Mouse (Mus musculus): ENCODE measurements around the gene Ano9. TPM values are rescaled to one million over a fixed set of nuclear protein-coding genes. Genes with fewer than 3 reads are reported as not detected.
A peak's percentile ranks its signal among the peaks of the same experiment; 100 is the strongest.

Ano9 gene
- polyA plus RNA-seq, 1 experiment from 2014 or later = 0.69 TPM

DNA sequence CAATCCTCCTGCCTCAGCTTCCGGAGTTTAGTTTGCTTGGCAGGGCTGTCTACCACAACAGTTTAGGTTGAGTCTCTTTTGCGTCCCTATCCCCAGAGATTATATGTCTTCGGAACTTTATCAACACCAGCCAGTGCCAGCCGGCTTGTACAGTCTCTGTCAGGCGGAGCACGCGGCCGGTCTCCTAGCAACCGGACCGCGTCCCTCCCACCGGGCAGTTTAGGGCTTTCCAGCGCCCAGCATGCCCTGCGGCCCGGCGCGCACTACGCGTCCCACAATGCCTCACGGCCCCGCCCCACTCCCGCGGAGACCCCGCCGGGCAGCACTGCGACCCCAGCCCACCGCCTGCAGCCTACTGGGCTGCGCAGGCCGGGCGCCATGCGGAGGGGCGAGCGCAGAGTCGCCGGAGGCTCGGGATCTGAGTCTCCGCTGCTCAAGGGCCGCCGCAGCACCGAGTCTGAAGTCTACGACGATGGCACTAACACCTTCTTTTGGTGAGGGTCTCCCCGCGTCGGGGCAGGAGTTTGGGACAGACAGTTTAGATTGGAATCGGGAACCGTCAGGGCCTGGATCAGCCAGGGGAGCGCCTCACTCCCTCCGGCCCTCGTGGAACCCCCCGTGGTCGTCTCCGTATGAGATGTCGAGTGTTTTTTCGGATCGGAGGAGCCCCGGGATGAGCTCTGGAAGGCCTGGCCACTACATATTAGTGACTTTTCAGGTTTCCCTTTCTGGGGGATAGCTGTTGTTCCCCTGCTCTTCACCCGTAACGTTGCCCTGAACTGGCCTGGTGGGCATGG lies 13.6 kb upstream of the Ano9 start:
- Histone ChIP-seq H3K36me3 (replicated peaks) (peaks cover 20% of the 10 kb centered on the region), H3K4me3 (peak overlapping the region; percentile 87), H3K27me3 (ENCODE audit: poor library complexity, severe bottlenecking) (no peaks in the 10 kb centered on the region), H3K9me3 (no peaks in the 10 kb centered on the region), H3K4me1 (peaks cover 24% of the 10 kb centered on the region), H3K27ac (peak overlapping the region; percentile 93)
- peak; percentile 94 for DNase-seq (ENCODE audit: extremely low spot score, low spot score)
- under 1% methylated on average over 59 of the region's 59 CpGs for WGBS

DNA sequence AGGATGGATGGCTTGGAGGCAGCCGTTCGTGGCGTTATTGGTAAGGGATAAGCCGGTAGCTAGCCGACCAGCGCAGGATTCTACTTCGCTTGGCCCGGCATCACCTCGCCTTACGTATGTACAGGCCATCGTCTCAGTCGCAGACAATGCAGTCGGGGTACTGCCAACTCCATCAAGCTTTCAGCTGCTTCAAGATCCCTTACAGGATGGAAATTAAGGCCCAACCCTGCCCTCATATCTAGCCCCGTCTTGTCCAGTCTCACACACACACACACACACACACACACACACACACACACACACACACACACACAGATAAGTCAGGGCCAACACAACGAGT lies 5.9 kb upstream of the Ano9 start:
- peaks cover 1% of the 10 kb centered on the region; the same call in 1 of the 2 replicates for H3K27me3 ChIP-seq (ENCODE audit: poor library complexity, severe bottlenecking)
- H3K9me3 ChIP-seq = no peaks in the 10 kb centered on the region
- H3K4me3 ChIP-seq = peak overlapping the region; percentile 59
- WGBS = 3% methylated on average over 15 of the region's 15 CpGs
- DNase-seq (ENCODE audit: extremely low spot score, low spot score) = no peak
- peak overlapping the region; percentile 86 for H3K27ac ChIP-seq
- peaks cover 12% of the 10 kb centered on the region for H3K4me1 ChIP-seq
- H3K36me3 ChIP-seq (replicated peaks) = no peaks in the 10 kb centered on the region

DNA sequence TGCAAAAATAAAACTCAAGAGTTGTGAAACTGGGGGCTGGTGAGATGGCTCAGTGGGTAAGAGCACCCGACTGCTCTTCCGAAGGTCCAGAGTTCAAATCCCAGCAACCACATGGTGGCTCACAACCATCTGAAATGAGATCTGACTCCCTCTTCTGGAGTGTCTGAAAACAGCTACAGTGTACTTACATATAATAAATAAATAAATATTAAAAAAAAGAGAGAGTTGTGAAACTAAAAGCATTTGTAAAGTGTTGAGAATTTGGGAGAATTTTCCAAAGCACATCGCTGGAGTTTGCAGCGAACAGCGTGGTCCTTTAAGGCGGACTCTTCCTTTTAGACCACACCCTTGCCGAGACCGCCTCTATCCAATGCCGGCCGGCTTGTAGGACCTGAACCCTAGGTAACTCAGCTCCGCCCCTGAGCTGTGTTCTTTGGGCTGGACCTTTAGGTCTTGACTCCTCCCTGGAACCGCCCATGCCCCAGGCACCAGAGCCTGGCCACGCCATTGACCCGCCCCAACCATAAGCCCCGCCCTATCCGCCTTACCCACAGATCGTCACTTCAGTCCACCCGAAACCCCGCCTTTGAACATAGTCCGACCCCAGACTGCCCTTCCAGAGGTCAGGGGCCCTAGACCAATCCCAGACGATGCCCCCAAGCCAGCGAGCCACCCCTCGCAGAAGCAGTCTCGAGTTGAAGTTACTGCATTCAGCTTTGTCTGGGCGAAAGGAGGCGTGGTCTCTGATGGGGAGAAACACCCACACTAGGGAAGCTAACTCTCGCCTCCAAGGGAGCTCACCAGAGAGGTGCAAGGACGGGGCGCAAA lies 5.3 kb upstream of the Ano9 start:
- peak overlapping the region; percentile 86 for H3K27ac ChIP-seq
- peak; percentile 98 for DNase-seq (ENCODE audit: extremely low spot score, low spot score)
- peaks cover 12% of the 10 kb centered on the region for H3K4me1 ChIP-seq
- peaks cover 7% of the 10 kb centered on the region for H3K27me3 ChIP-seq (ENCODE audit: poor library complexity, severe bottlenecking)
- peak overlapping the region; percentile 59 for H3K4me3 ChIP-seq
- whole genome bisulfite sequencing = 3% methylated on average over 29 of the region's 29 CpGs
- no peaks in the 10 kb centered on the region for H3K9me3 ChIP-seq
- H3K36me3 ChIP-seq (replicated peaks) = no peaks in the 10 kb centered on the region

DNA sequence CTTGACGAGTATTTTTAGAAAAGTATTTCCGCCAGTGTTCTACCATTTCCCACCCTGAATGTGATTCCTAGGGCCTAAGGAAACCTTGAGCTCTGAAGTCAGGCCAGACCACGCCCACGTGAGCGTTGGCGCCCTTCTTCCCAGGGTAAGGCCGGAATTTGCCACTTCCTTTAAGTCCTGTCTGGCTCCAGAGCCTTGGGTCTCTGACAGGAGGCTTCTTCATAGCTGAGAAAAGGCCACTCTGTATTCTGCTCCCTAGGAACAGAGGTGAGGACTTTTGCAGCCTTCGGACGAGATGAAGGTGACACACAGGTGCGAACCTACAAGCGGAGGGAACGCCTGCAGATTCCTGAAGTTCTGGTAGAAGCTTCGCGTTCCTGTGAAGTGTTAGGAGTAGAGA lies 4.6 kb upstream of the Ano9 start, which contains the start of gene Ptdss2:
Gene Ptdss2, plus strand, starts transcription at position 138 of the 400 bp plus-strand sequence.
- peaks cover 14% of the 10 kb centered on the region for H3K27me3 ChIP-seq (ENCODE audit: poor library complexity, severe bottlenecking)

DNA sequence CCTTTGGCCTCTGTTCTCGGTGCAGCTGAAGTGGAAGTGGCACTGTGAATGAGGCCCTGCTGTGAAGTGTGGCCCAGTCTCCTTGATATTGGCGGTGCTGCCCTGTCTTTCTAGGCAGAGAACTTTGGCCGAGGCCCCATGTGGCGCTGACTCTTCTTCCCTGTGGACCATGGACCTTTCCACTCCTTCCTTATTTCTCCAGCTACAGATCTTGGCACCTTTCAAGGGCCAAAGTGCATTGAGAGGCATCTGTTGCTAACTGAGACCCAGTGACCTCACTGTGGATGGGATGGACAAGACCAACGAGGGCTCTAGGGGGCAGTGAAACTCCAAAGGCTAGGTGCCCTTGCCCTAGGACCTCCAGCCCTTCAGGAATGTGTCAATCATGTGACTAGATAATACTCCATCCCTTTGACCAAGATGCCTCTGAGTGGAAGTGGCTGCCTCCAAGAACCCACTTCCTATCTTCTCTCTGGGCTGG lies 3.5 kb upstream of the Ano9 start:
- WGBS = 82% methylated on average over 5 of the region's 5 CpGs
- H3K4me3 ChIP-seq = no peak overlapping the region

More for the DNA sequence above, 4.6 kb upstream of the Ano9 start, which contains the start of gene Ptdss2:
- Histone ChIP-seq H3K36me3 (replicated peaks) (no peaks in the 10 kb centered on the region), H3K4me1 (peaks cover 17% of the 10 kb centered on the region), H3K4me3 (peak within 1 kb of the TSS; percentile 59), H3K9me3 (no peaks in the 10 kb centered on the region), H3K27ac (peak within 1 kb of the TSS; percentile 86)
- DNase-seq (ENCODE audit: extremely low spot score, low spot score) = no peak
- WGBS = 51% methylated on average over 14 of the region's 14 CpGs

DNA sequence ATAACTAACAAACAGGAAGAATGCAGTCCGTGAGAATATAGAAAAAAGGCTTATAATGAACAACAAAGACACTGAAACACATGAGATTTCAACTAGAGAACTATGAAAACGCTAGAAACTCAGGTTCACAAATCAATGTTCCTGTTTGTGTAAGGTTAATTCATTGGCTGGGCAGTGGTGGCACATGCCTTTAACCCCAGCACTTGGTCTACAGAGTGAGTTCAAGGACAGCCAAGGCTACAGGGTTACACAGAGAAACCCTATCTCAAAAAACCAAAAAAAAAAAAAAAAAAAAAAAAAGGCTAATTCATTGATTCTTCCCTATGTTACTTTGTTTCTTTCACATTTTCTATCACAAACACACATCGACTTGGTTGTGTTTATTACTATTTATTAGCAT lies 3.0 kb upstream of the Ano9 start:
- DNase-seq (ENCODE audit: extremely low spot score, low spot score) = no peak
- Histone ChIP-seq H3K9me3 (no peaks in the 10 kb centered on the region), H3K27me3 (ENCODE audit: poor library complexity, severe bottlenecking) (peaks cover 27% of the 10 kb centered on the region), H3K4me3 (no peak overlapping the region), H3K36me3 (replicated peaks) (no peaks in the 10 kb centered on the region), H3K4me1 (peaks cover 17% of the 10 kb centered on the region), H3K27ac (no peak overlapping the region)
- WGBS = 86% methylated on average over 3 of the region's 3 CpGs

More for the DNA sequence above, 3.5 kb upstream of the Ano9 start:
- Histone ChIP-seq H3K36me3 (replicated peaks) (no peaks in the 10 kb centered on the region), H3K27ac (no peak overlapping the region), H3K9me3 (no peaks in the 10 kb centered on the region), H3K4me1 (peaks cover 17% of the 10 kb centered on the region), H3K27me3 (ENCODE audit: poor library complexity, severe bottlenecking) (peaks cover 25% of the 10 kb centered on the region)
- no peak for DNase-seq (ENCODE audit: extremely low spot score, low spot score)

DNA sequence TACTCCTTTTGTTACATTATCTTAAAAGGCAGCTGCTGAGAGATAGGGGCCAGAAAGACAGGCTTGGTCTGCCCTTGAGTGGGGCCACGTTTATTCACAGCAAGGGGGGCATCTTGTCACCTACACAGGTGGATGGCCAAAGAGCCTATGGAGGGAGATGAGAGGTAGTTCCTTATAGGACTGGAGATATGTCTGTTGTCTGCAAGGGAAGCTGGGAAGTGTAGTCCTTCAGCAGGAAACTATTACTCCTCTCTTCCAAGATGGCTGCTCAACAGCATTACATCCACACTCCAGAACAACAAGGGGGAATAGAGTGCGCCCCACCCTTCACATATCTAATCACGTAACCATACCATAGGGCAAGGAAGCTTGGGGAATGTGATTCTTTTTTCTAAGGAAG lies 1.9 kb upstream of the Ano9 start:
- WGBS = 75% methylated on average over 3 of the region's 3 CpGs
- no peaks in the 10 kb centered on the region for H3K9me3 ChIP-seq

DNA sequence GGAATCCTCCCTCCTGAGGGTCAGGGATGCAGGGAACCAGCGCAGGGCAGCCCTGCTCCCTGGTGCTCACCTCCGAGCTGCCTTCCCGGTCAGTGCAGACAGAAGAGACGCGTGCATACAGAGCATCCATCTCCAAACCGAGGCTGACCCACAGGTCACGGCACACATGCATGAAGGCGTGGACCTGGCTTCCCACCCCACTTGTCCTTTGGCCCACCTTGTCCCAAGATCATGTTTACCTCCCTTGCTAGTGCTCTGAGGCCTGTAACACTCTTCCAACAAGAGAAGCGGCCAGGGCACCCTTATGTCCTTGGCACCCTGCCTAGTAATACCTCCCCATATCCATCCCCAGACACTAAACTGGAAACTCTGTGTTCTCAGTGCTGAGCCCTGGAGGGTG lies 1.7 kb downstream of the Ano9 start:
- Histone ChIP-seq H3K9me3 (no peaks in the 10 kb centered on the region), H3K4me3 (no peak overlapping the region), H3K4me1 (peaks cover 5% of the 10 kb centered on the region), H3K36me3 (replicated peaks) (no peaks in the 10 kb centered on the region), H3K27me3 (ENCODE audit: poor library complexity, severe bottlenecking) (peaks cover 27% of the 10 kb centered on the region), H3K27ac (no peak overlapping the region)
- 93% methylated on average over 9 of the region's 9 CpGs for WGBS
- DNase-seq (ENCODE audit: extremely low spot score, low spot score) = no peak

More for the DNA sequence above, 1.9 kb upstream of the Ano9 start:
- H3K36me3 ChIP-seq (replicated peaks) = no peaks in the 10 kb centered on the region
- H3K27me3 ChIP-seq (ENCODE audit: poor library complexity, severe bottlenecking) = peaks cover 27% of the 10 kb centered on the region
- peaks cover 17% of the 10 kb centered on the region for H3K4me1 ChIP-seq
- no peak overlapping the region for H3K27ac ChIP-seq
- H3K4me3 ChIP-seq = no peak overlapping the region
- DNase-seq (ENCODE audit: extremely low spot score, low spot score) = no peak

DNA sequence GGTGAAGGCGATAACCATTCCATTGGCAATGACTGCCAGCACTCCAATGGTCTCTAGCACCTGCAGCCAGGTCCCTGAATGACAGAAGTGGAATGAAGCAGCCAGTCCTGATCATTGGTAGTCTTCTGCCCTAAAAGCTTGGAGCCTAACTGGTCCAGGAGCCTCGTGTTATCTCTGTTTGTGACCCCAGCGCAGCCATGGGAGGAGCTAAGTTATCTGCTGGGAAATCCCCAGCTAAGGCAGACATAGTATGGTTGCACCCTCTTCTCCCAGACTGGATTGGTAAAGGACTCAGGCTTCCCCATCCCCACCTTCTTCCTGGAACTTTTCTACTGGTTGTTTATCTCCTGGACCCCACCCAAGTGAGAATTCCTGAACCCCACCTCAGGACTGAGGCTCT lies 14.4 kb downstream of the Ano9 start:
- no peaks in the 10 kb centered on the region for H3K9me3 ChIP-seq
- no peak for DNase-seq (ENCODE audit: extremely low spot score, low spot score)
- H3K27ac ChIP-seq = no peak overlapping the region
- peaks cover 13% of the 10 kb centered on the region for H3K4me1 ChIP-seq
- H3K27me3 ChIP-seq (ENCODE audit: poor library complexity, severe bottlenecking) = peaks cover 46% of the 10 kb centered on the region
- 76% methylated on average over 3 of the region's 3 CpGs for WGBS
- no peaks in the 10 kb centered on the region for H3K36me3 ChIP-seq (replicated peaks)
- no peak overlapping the region for H3K4me3 ChIP-seq

DNA sequence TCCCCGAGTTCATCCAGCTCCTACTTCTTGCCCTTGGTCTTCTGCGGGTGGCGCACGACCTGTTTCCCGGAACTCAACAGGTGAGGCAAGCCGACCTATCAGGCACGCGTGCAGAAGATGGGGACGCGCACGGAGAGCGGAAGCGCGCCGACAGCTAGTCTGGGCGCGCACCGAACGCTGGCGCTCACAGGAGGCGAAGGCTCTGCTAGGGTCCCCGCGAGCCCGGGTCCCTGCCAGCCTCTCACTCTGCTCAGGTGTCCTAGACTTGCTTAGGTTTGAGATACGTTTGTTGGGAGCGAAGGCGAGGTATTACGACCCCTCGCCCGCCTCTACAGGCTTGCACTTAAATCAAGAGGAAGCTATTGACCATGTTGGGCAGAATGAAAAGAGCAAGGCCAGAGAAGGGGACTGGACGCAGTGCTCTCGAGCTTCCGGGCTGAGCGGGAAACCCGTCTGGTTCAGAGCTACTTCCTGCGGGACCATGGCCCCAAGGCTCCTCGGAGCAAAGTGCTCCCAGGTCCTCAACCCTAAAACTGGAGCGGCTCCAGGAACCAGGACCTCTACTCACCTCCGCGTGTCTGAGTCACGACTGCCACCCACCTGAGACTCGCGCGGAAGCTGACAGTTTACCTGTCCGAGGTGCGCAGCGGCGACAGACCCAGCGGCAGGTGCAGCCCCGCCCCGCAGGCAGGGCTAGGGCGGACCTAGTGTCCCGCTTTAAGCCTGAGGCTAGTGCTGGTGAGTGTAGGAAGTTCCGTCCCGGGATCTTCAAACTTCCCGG lies 17.5 kb downstream of the Ano9 start, which contains the start of gene Sigirr:
Gene Sigirr, minus strand, starts transcription at position 662 of the 781 bp plus-strand sequence.
- DNase-seq (ENCODE audit: extremely low spot score, low spot score) = peak; percentile 35
- peak within 1 kb of the TSS; percentile 49; the same call in 1 of the 2 replicates for H3K27ac ChIP-seq
- H3K4me3 ChIP-seq = peak within 1 kb of the TSS; percentile 55
- peaks cover 65% of the 10 kb centered on the region for H3K27me3 ChIP-seq (ENCODE audit: poor library complexity, severe bottlenecking)
- WGBS = 1% methylated on average over 56 of the region's 56 CpGs
- no peaks in the 10 kb centered on the region for H3K36me3 ChIP-seq (replicated peaks)
- H3K9me3 ChIP-seq = no peaks in the 10 kb centered on the region
- peaks cover 21% of the 10 kb centered on the region for H3K4me1 ChIP-seq

DNA sequence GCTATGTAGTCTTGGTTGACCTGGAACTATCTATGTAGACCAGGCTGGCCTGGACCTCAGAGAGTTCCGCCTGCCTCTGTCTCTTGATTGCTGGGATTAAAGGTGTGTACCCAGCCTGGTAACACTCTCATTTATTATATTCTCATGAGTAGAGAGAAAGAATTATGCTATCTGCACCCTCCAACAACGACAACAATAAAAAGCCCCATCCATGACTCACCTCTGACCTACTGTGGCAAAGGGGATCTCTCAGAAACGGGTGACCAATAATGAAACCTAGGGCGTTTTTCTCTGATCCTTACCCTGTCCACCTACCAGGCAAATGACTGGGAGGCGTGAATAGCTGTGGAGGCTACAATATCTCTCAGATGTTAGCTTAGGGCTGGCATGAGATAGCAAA lies 20.4 kb downstream of the Ano9 start:
- H3K27ac ChIP-seq = no peak overlapping the region
- peaks cover 39% of the 10 kb centered on the region for H3K4me1 ChIP-seq
- no peaks in the 10 kb centered on the region for H3K9me3 ChIP-seq
- no peak overlapping the region for H3K4me3 ChIP-seq
- 84% methylated on average over 5 of the region's 5 CpGs for WGBS
- peaks cover 85% of the 10 kb centered on the region for H3K27me3 ChIP-seq (ENCODE audit: poor library complexity, severe bottlenecking)
- DNase-seq (ENCODE audit: extremely low spot score, low spot score) = no peak
- no peaks in the 10 kb centered on the region for H3K36me3 ChIP-seq (replicated peaks)

DNA sequence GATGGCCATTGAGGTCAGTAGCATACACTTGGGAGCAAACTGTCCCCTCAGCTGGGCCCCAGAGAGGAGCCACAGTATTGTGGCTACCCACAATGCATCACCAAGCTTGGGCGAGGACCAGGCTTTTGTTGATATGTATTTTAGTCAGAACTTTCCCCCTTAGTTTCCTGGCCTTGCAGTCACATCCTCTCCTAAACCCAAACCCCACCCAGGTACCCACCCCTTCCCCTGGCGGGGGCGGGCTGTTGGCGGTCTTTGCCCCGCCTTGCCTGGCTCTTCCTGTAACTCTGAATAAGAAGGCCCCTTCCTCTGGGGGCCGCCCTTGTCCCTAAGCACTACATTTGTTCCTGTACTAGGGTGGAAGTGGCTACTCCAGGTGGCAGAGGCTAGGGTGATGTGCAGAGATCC lies 21.0 kb downstream of the Ano9 start:
- H3K4me3 ChIP-seq = no peak overlapping the region; the same call in 1 of the 2 replicates
- H3K27me3 ChIP-seq (ENCODE audit: poor library complexity, severe bottlenecking) = peaks cover 85% of the 10 kb centered on the region
- WGBS = 43% methylated on average over 6 of the region's 6 CpGs
- no peak for DNase-seq (ENCODE audit: extremely low spot score, low spot score)
- no peaks in the 10 kb centered on the region for H3K9me3 ChIP-seq
- H3K27ac ChIP-seq = no peak overlapping the region
- no peaks in the 10 kb centered on the region for H3K36me3 ChIP-seq (replicated peaks)
- peaks cover 44% of the 10 kb centered on the region for H3K4me1 ChIP-seq

All from forebrain, embryonic 10.5 days (tissue).